Mouse (Mus musculus): ENCODE data around the gene Dcaf6.

- TF ChIP-seq CTCF (IDR thresholded peaks at IDR 0.05; ENCODE audit: extremely low read depth, insufficient read length, insufficient replicate concordance, low read depth, low read length) = no peak
- no peak for TF ChIP-seq POLR2A (IDR thresholded peaks at IDR 0.05; ENCODE audit: low read depth, low read length)
Observed at GRCm38 (mm10) chr1:165464574-165464973, 4.3 kb upstream of the Dcaf6 start.

Data from small intestine, adult 2 months (tissue).